Mouse (Mus musculus): ENCODE results near the gene Tpm1. TPM values are rescaled to one million over a fixed set of nuclear protein-coding genes. Genes with fewer than 3 reads are reported as not detected.

Tpm1 gene
- polyA plus RNA-seq, 1 experiment: 1,516 TPM

DNA sequence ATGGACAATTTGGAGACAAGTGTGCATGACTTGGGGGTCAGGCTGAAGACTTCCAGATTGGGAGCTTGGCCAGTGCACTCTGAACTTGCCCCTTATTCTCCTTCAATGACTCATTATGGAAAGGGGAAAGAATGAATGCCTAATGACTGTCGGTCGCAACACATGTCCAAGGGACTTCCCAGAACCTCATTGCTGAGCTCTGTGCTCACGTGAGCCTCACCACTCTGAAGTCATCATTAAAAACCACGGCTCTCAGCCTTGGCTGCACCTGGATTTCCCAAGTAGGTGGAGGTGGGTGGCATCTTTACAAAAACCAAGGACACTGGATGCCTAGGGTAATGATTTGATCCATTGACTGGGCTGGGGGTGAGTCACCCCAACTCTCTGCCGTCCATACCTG is 59.2 kb downstream of the Tpm1 start:
- Histone ChIP-seq H3K9ac (ENCODE audit: low read depth, poor library complexity, severe bottlenecking) (no peak overlapping the region), H3K36me3 (ENCODE audit: control insufficient read depth, insufficient read depth, low read length, poor library complexity, severe bottlenecking) (no peaks in the 10 kb centered on the region), H3K4me3 (ENCODE audit: low read depth, low read length) (no peak overlapping the region), H3K27me3 (ENCODE audit: control insufficient read depth, insufficient read depth, low read length, poor library complexity, severe bottlenecking) (no peaks in the 10 kb centered on the region), H3K9me3 (replicated peaks; ENCODE audit: control insufficient read depth, insufficient read depth, low read length, poor library complexity, severe bottlenecking) (no peaks in the 10 kb centered on the region), H3K4me1 (ENCODE audit: control insufficient read depth, insufficient read depth, low read length) (no peaks in the 10 kb centered on the region), H3K27ac (ENCODE audit: insufficient read depth, low read length) (no peak overlapping the region)
- TF ChIP-seq CTCF (IDR thresholded peaks at IDR 0.05; ENCODE audit: low read depth, low read length): no peak
- TF ChIP-seq POLR2A (IDR thresholded peaks at IDR 0.05; ENCODE audit: insufficient read depth, low read length): no peak
- no peak for TF ChIP-seq EP300 (IDR thresholded peaks at IDR 0.05; ENCODE audit: insufficient read depth, low read depth, low read length)

DNA sequence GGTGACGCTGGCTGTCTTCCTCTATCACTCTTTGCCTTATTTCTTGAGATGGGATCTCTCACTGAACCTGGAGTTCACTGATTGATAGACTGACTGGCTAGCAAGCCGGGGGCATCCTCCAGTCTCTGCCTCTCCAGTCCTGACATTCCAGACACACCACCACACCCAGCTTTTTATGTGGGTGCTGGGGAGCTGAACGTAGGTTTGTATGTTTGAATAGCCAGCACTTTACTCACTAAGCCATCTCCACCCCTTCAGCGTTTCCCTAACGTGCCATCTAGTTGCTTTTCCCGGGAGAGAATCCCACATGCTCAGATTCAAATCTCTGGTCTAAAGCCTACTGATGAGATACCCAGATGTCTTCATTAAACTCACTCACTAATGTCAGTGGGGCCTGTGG is 59.6 kb downstream of the Tpm1 start:
- Histone ChIP-seq H3K9ac (ENCODE audit: low read depth, poor library complexity, severe bottlenecking) (no peak overlapping the region), H3K4me3 (ENCODE audit: low read depth, low read length) (no peak overlapping the region), H3K27ac (ENCODE audit: insufficient read depth, low read length) (no peak overlapping the region), H3K4me1 (ENCODE audit: control insufficient read depth, insufficient read depth, low read length) (no peaks in the 10 kb centered on the region), H3K27me3 (ENCODE audit: control insufficient read depth, insufficient read depth, low read length, poor library complexity, severe bottlenecking) (no peaks in the 10 kb centered on the region), H3K36me3 (ENCODE audit: control insufficient read depth, insufficient read depth, low read length, poor library complexity, severe bottlenecking) (no peaks in the 10 kb centered on the region), H3K9me3 (replicated peaks; ENCODE audit: control insufficient read depth, insufficient read depth, low read length, poor library complexity, severe bottlenecking) (no peaks in the 10 kb centered on the region)
- no peak for TF ChIP-seq POLR2A (IDR thresholded peaks at IDR 0.05; ENCODE audit: insufficient read depth, low read length)

DNA sequence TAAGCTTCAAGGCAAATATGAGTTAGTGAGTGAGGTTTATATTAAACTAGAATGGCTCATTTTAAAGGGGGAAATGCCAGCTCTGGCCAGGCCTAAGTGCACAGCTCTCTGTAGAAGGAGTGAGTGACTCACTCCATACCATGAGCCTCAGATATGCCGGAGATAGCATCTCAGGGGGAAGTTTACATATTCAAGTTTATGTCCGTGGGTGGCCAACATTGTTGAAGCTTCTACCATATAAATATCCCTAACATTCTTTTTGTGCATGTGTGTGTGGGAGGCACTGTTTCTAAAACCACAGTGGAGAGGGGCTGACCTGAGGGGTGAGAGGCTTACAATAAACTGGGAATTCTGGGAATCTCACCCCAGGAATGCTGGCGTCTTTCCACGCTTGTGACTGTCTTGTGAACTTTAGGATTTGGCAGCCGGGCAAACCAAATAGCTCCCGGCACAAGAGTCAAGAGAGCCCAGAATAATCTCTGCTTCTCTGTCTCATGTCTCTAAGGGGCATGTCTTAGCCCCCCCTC is 60.3 kb downstream of the Tpm1 start:
- H3K9ac ChIP-seq (ENCODE audit: low read depth, poor library complexity, severe bottlenecking): no peak overlapping the region
- H3K9me3 ChIP-seq (replicated peaks; ENCODE audit: control insufficient read depth, insufficient read depth, low read length, poor library complexity, severe bottlenecking): no peaks in the 10 kb centered on the region
- TF ChIP-seq POLR2A (IDR thresholded peaks at IDR 0.05; ENCODE audit: insufficient read depth, low read length): no peak
- TF ChIP-seq EP300 (IDR thresholded peaks at IDR 0.05; ENCODE audit: insufficient read depth, low read depth, low read length): no peak
- no peak for TF ChIP-seq CTCF (IDR thresholded peaks at IDR 0.05; ENCODE audit: low read depth, low read length)
- H3K27me3 ChIP-seq (ENCODE audit: control insufficient read depth, insufficient read depth, low read length, poor library complexity, severe bottlenecking): no peaks in the 10 kb centered on the region
- no peaks in the 10 kb centered on the region for H3K36me3 ChIP-seq (ENCODE audit: control insufficient read depth, insufficient read depth, low read length, poor library complexity, severe bottlenecking)
- no peak overlapping the region for H3K27ac ChIP-seq (ENCODE audit: insufficient read depth, low read length)
- no peak overlapping the region for H3K4me3 ChIP-seq (ENCODE audit: low read depth, low read length)
- no peaks in the 10 kb centered on the region for H3K4me1 ChIP-seq (ENCODE audit: control insufficient read depth, insufficient read depth, low read length)

DNA sequence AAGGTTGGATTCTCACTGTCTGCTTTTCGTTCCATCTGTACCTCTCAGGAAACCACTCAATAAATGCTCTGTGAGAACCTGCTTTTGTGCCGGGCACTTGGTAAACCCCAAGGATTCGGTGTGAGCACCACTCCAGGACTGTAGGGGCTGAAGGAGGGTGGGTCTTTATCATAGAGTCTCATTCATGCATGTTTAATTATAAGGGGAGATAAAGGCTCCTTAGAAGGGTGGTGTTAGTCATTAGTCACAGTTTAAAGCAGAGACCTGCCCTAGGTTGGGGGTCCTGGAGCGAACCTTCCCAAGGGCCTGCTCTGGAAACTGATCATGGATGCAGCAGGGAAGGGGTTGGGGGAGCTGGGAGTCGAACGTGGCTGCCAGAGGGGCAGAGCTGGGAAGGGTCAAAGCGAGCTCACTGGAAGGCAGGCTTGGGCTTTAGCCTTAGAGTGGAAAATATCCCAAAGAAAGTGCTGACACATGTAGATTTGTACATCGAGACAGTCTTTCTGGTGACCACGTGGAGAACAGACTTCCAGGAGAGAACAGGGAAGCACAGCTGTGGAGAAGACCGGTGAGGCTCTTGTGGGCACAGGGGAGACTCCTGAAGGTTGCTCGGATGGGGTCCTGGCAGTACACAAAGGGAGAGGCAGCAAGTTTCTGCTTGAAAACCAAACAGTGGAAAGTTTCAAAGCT is 60.9 kb downstream of the Tpm1 start:
- Histone ChIP-seq H3K4me1 (ENCODE audit: control insufficient read depth, insufficient read depth, low read length) (no peaks in the 10 kb centered on the region), H3K9ac (ENCODE audit: low read depth, poor library complexity, severe bottlenecking) (no peak overlapping the region), H3K27me3 (ENCODE audit: control insufficient read depth, insufficient read depth, low read length, poor library complexity, severe bottlenecking) (no peaks in the 10 kb centered on the region), H3K4me3 (ENCODE audit: low read depth, low read length) (no peak overlapping the region), H3K9me3 (replicated peaks; ENCODE audit: control insufficient read depth, insufficient read depth, low read length, poor library complexity, severe bottlenecking) (no peaks in the 10 kb centered on the region), H3K27ac (ENCODE audit: insufficient read depth, low read length) (no peak overlapping the region), H3K36me3 (ENCODE audit: control insufficient read depth, insufficient read depth, low read length, poor library complexity, severe bottlenecking) (no peaks in the 10 kb centered on the region)
- TF ChIP-seq CTCF (IDR thresholded peaks at IDR 0.05; ENCODE audit: low read depth, low read length): no peak
- TF ChIP-seq EP300 (IDR thresholded peaks at IDR 0.05; ENCODE audit: insufficient read depth, low read depth, low read length): no peak
- TF ChIP-seq POLR2A (IDR thresholded peaks at IDR 0.05; ENCODE audit: insufficient read depth, low read length): no peak

- Histone ChIP-seq H3K36me3 (ENCODE audit: control insufficient read depth, insufficient read depth, low read length, poor library complexity, severe bottlenecking) (no peaks in the 10 kb centered on the region), H3K9ac (ENCODE audit: low read depth, poor library complexity, severe bottlenecking) (no peak overlapping the region), H3K27me3 (ENCODE audit: control insufficient read depth, insufficient read depth, low read length, poor library complexity, severe bottlenecking) (0 out of 2 replicates have a peak, but pooled peaks cover 1% of the 10 kb centered on the region), H3K9me3 (replicated peaks; ENCODE audit: control insufficient read depth, insufficient read depth, low read length, poor library complexity, severe bottlenecking) (no peaks in the 10 kb centered on the region), H3K4me1 (ENCODE audit: control insufficient read depth, insufficient read depth, low read length) (no peaks in the 10 kb centered on the region), H3K4me3 (ENCODE audit: low read depth, low read length) (no peak overlapping the region), H3K27ac (ENCODE audit: insufficient read depth, low read length) (no peak overlapping the region)
- TF ChIP-seq CTCF (IDR thresholded peaks at IDR 0.05; ENCODE audit: low read depth, low read length): no peak
- no peak for TF ChIP-seq POLR2A (IDR thresholded peaks at IDR 0.05; ENCODE audit: insufficient read depth, low read length)
- TF ChIP-seq EP300 (IDR thresholded peaks at IDR 0.05; ENCODE audit: insufficient read depth, low read depth, low read length): no peak
Measured at GRCm38 (mm10) chr9:66985377-66985776, 63.8 kb downstream of the Tpm1 start.

DNA sequence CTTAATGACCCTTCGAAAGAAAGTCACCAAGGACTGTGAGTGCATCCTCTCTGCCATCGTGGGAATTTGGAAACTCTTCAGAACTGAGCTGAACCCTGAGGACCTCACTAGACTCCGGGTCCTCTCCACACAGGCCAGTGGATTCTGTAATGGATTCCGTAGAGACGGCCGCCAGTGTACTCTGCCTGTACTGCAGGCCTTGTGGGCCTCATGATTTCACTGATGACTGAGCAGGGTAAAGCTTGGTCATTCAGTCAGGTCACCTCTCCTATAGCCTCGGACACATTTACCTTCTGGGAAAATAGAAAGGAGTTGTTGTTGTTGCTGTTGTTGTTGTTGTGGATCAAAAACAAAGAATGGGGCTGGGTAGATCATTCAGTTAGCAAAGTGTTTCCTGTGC is 67.1 kb downstream of the Tpm1 start:
- Histone ChIP-seq H3K27me3 (ENCODE audit: control insufficient read depth, insufficient read depth, low read length, poor library complexity, severe bottlenecking) (peaks cover 1% of the 10 kb centered on the region; the same call in 1 of the 2 replicates), H3K4me1 (ENCODE audit: control insufficient read depth, insufficient read depth, low read length) (no peaks in the 10 kb centered on the region), H3K9ac (ENCODE audit: low read depth, poor library complexity, severe bottlenecking) (no peak overlapping the region), H3K27ac (ENCODE audit: insufficient read depth, low read length) (no peak overlapping the region), H3K9me3 (replicated peaks; ENCODE audit: control insufficient read depth, insufficient read depth, low read length, poor library complexity, severe bottlenecking) (no peaks in the 10 kb centered on the region), H3K4me3 (ENCODE audit: low read depth, low read length) (no peak overlapping the region), H3K36me3 (ENCODE audit: control insufficient read depth, insufficient read depth, low read length, poor library complexity, severe bottlenecking) (no peaks in the 10 kb centered on the region)
- TF ChIP-seq POLR2A (IDR thresholded peaks at IDR 0.05; ENCODE audit: insufficient read depth, low read length): no peak
- TF ChIP-seq EP300 (IDR thresholded peaks at IDR 0.05; ENCODE audit: insufficient read depth, low read depth, low read length): no peak
- TF ChIP-seq CTCF (IDR thresholded peaks at IDR 0.05; ENCODE audit: low read depth, low read length): no peak

Data from ES-Bruce4 (cell line).